Mouse (Mus musculus) v-Abl transformed pro-B cells (cell line): Measurements from ENCODE around the gene Phf11c.
"Not testable (repeated sequence)": the region's sequence is repeated elsewhere in the genome, so short reads cannot be mapped to it uniquely, and the experiment has no call there.

Experiments used
- in situ Hi-C, 2 experiments: fragments of 400-800 bp; cut with MboI; formaldehyde crosslinking; loops; one replicate each; pipeline ENCODE4 v1.15.1; 2025; ENCODE audit not compliant: unreplicated experiment in 2 of 2

Gene Phf11c

GRCm38 (mm10) chr14:59395281-59395680 is at the start of gene Phf11c:
Gene Phf11c, minus strand, starts transcription at chr14:59395381.
- in situ Hi-C loops: loop anchor here in 1 of 2 experiments (5.0 kb wide), 1 partner anchor 47 kb away; the partner anchor contains the start of genes Cab39l and Setdb2

DNA sequence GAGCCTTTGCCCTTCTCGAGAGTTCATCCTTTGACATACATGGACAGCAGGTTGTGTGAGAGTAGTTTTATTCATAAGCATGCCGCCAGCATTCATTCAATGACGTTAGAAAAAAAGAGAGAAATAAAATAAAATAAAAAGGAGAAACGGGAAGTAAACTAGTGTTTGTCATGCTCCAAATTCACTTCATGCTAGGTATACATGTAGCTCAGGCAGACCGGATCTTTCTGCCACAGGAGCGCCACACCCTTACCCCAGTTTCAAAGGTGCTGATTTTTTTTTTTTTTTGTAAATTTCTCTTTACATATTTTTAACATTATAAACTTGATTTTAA is 46.3 kb upstream of the Phf11c start:
- in situ Hi-C loops: loop anchor here (5.0 to 25.0 kb wide), 3 partner anchors 44 to 1296 kb away; partner anchors contain the start of genes Gm49336 (in 2 of the 2), Mtmr6 (in 2 of the 2), Nupl1 (in 2 of the 2) and Phf11c (in 1 of the 2)

DNA sequence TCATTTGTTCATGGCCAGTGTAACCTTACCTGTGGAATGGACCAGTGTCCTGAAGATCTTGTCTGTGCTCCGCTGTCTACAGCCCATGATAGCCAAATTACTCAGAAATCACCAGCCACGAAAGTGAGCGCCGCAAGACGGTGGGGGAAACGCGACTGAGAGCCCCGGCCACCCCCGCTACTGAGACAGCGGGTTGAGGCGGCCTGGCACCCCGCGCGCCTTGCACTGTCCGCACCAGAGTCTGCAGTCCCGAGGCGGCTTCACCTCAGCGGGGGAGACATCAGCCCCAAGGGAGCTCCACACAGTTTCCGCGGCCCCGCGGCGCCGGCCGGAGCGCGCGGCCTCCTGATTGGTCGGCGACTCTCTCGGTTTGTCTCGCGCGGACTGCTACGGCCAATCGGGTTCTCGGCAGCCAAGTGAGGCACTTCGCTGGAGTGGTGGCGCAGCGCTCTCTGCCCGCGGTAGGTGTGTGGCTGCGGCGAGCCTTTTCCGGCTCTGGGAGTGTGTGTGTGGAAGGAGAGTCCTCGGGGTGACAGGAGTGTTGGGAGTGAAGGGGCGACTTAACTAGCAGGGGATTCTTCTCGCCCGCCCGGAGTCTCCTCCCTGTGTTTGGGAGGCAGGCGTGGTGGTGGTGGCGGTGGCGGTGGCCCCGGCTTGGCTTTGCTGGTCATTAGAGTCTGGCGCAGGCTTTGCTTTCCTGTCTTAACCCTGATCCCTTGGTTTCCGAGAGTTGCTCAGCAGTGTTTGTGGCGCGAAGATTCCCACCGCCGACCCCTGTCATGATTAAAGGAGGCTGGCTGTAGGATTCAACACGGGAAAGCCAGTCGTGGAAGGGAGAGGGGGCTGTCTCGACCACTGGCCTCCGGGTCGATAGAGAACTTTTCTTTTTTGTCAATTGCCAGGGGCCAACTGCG is 45.6 kb upstream of the Phf11c start, which contains the start of the genes Setdb2 and Cab39l:
TSS of gene Setdb2 (minus strand) at position 327 of the 914 bp plus-strand sequence.
TSS of gene Cab39l (plus strand) at position 415 of the 914 bp plus-strand sequence.
- in situ Hi-C loops: loop anchor here (5.0 to 25.0 kb wide), 3 partner anchors 44 to 1296 kb away; partner anchors contain the start of genes Gm49336 (in 2 of the 2), Mtmr6 (in 2 of the 2), Nupl1 (in 2 of the 2) and Phf11c (in 1 of the 2)

GRCm38 (mm10) chr14:59440039-59440438 is 44.9 kb upstream of the Phf11c start:
- in situ Hi-C loops: loop anchor here (5.0 to 25.0 kb wide), 3 partner anchors 43 to 1297 kb away; partner anchors contain the start of genes Gm49336 (in 2 of the 2), Mtmr6 (in 2 of the 2), Nupl1 (in 2 of the 2) and Phf11c (in 1 of the 2)

- in situ Hi-C loops: loop anchor here (25.0 kb wide), 2 partner anchors 824 to 1299 kb away; partner anchors contain the start of genes Gm49336 (in 2 of the 2), Mtmr6 (in 2 of the 2) and Nupl1 (in 2 of the 2)
Measured at GRCm38 (mm10) chr14:59438505-59438904, 43.3 kb upstream of the Phf11c start.

- in situ Hi-C loops: loop anchor here (25.0 kb wide), 2 partner anchors 825 to 1300 kb away; partner anchors contain the start of genes Gm49336 (in 2 of the 2), Mtmr6 (in 2 of the 2) and Nupl1 (in 2 of the 2)
Measured at GRCm38 (mm10) chr14:59437398-59437797, 42.2 kb upstream of the Phf11c start.

DNA sequence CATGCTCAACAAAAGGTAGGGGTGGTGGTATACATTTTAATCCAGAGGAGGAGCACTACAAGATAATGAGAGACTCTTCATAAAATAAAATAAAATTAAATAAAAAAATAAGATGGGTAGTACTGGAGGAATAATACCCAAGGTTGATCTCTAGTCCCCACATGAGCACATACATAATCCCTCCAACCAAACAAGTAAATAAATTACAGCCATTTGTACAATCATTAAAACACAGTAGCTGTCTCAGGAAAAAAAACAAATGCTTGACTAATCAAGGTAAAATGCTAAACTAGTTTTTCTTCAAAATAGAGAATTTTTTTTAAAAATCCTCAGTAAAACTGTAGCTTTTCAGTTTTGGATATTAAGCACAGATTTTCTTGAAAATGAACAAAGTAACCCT is 40.0 kb upstream of the Phf11c start:
- in situ Hi-C loops: loop anchor here (25.0 kb wide), 2 partner anchors 827 to 1302 kb away; partner anchors contain the start of genes Gm49336 (in 2 of the 2), Mtmr6 (in 2 of the 2) and Nupl1 (in 2 of the 2)

DNA sequence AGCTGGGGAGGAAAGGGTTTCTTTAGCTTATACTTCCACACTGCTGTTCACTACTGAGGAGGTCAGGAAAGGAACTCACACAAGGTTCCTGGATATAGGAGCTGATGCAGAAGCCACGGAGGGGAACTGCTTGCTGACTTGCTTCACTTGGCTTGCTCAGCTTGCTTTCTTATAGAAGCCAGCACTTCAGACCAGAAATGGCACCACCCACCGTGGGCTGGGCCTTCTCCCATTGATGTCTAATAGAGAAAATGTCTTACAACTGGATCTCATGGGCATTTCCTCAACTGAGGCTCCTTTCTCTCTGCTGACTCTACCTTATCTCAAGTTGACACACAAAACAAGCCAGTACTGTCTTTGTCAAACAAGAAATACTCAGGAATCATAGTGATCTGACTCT is 38.7 kb upstream of the Phf11c start:
- in situ Hi-C loops: loop anchor here (25.0 kb wide), 2 partner anchors 828 to 1303 kb away; partner anchors contain the start of genes Gm49336 (in 2 of the 2), Mtmr6 (in 2 of the 2) and Nupl1 (in 2 of the 2)

GRCm38 (mm10) chr14:59430556-59430955 is 35.4 kb upstream of the Phf11c start:
- in situ Hi-C loops: loop anchor here (25.0 kb wide), 2 partner anchors 832 to 1307 kb away; partner anchors contain the start of genes Gm49336 (in 2 of the 2), Mtmr6 (in 2 of the 2) and Nupl1 (in 2 of the 2)

GRCm38 (mm10) chr14:59422912-59423663 is 27.9 kb upstream of the Phf11c start:
- in situ Hi-C loops: no loop called here

DNA sequence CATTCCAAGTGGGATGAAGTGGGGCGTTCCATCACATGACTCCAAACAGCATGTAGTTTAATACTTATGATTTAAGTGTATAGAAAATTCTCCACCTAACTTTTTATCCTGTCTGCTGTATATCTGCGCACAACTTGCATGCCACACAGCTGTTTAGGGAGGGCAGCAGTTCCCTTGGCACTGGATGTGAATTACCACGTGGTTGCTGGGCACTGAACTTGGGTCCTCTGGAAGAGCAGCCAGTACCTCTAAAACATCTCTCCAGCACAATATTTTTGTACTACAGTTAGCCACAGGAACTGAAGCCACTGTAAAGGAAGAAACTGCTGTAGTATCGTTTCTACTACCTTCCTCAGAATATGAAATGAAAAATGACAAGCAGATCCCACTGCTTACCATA is 23.0 kb upstream of the Phf11c start:
- in situ Hi-C loops: no loop called here

DNA sequence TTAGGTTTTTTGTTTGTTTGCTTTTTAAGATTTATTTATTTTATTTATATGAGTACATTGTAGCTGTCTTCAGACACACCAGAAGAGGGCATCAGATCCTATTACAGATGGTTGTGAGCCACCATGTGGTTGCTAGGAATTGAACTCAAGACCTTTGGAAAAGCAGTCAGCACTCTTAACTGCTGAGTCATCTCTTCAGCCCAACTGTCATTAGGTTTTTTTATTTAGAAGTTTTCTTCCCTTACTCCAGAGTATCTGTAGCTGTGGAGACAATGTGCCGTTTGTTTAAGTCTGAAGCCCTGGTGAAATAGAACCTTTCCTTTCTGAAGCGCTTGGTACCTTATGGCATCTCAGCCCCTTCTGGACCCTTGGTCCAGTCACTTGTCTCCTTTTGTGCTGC is 19.8 kb upstream of the Phf11c start:
- in situ Hi-C loops: not testable (repeated sequence)

GRCm38 (mm10) chr14:59396999-59397398 is 1.8 kb upstream of the Phf11c start:
- in situ Hi-C loops: loop anchor here in 1 of 2 experiments (5.0 kb wide), 1 partner anchor 45 kb away; the partner anchor contains the start of genes Cab39l and Setdb2

DNA sequence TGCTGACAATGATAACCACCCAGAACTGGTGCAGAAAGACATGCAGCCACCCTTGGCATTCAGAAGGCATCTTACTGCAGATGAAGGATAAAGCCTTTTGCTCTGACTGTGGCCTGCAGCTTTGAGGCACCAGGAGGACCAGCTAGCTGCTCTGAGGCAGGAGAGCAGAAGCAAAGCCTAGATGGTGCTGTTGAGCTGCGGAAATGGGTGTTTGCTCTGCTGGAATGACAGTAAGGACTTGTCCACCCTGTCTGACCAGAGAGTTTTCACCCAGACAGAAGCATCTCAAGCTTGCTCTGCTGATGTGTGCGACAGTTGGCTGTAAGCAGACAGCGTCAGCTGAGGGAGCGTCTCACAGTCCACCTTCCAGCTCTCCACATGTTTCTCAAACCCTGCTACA is 5.0 kb downstream of the Phf11c start:
- in situ Hi-C loops: not testable (repeated sequence)

- in situ Hi-C loops: loop anchor here (5.0 kb wide), 1 partner anchor 168 kb away; no protein-coding TSS in a partner anchor
Measured at GRCm38 (mm10) chr14:59389532-59389931, 5.6 kb downstream of the Phf11c start.

DNA sequence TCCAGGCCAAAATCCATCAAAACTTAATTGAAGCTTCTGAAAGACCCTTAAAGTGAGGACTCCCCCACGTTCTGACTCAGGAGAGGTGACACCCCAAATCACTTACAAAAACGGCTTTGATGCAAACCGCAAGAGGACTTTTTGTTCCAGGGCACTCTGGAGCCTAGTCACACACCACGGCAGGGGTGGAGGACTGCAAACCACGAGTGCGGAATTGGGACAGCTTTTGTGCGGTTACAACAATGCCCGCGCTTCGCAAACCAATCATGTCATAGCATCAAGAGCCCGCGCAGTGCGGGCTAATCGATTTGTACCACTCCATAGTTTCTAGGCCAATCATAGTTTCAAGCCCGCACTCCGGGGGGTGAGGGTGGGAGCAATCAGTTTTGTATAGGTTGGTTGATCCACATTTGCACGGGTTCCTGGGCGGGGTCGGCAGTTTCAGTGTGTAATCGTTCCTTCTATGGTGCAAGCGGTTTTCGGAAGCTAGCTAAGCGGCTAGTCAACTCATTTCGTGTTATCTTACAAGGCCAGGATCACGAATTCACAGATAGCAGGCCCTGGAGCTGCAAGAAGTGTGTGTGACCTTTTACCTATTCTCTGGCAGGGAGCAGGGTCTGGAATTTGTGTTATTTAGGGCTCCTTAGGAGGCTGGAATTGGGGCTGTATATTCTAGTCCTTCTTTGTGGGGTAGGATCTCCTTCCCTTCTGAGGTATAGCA is 24.7 kb downstream of the Phf11c start:
- in situ Hi-C loops: loop anchor here in 1 of 2 experiments (25.0 kb wide), 1 partner anchor 642 kb away; no protein-coding TSS in a partner anchor

DNA sequence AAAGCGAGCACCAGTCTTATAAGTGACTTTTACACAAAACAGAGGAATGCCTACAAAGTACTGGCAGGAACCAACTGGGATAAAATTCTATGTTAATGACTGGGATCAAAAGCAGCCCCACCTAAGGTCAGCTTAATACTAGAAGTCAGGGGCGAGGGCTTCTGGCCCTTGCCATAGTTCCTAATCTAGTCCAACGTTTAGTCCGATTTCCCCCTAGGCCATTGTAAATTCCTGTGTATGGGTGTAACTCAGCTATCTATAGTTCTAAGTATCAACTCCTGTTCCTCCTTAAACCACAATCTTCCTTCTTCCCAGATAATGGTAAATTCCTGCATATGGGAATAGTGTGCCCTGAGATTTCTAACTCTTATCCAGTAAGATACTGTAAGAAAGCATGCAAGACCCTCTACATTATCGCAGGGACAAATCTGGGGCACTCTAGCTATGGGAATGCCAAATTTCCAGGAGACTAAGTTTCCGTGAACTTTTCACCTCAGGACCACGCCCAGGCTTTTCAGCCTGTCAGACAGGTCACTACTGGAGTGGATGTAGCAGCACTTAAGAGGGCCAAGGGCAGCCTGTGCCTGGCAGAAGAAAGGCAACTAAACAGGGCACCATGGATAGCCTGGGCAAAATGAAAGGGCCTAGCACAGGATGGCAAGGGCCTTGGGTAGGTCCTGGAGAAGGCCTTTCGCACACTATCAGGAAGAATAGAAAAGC is 28.6 kb downstream of the Phf11c start:
- in situ Hi-C loops: loop anchor here in 1 of 2 experiments (25.0 kb wide), 1 partner anchor 646 kb away; no protein-coding TSS in a partner anchor

- in situ Hi-C loops: loop anchor here in 1 of 2 experiments (25.0 kb wide), 1 partner anchor 647 kb away; no protein-coding TSS in a partner anchor
Measured at GRCm38 (mm10) chr14:59365244-59365644, 29.9 kb downstream of the Phf11c start, which contains the start of gene Phf11d. Gene Phf11d, minus strand, starts transcription at chr14:59365470.
